Mouse (Mus musculus) lung, adult 2 months (tissue): ENCODE data around the gene Itgae. TPM values are rescaled to one million over a fixed set of nuclear protein-coding genes. Genes with fewer than 3 reads are reported as not detected.

Experiments used
- DNase-seq: peaks from one replicate; pipeline ENCODE4 v3.0.0; 2022
- H3K4me1 ChIP-seq: fragments of 200-500 bp; 2 replicates; pipeline ENCODE4 v1.6.1; 2011; ENCODE audit warnings: low read length; ENCODE audit not compliant: control insufficient read depth, insufficient read depth
- H3K4me3 ChIP-seq: fragments of 200-500 bp; replicated peaks from 2 replicates; pipeline ENCODE3; 2011; ENCODE audit warnings: low read depth, mild to moderate bottlenecking, control low read depth, low read length; ENCODE audit errors: extremely low read depth
- CTCF ChIP-seq: fragments of 200-500 bp; IDR thresholded peaks from 2 replicates; pipeline ENCODE4 v1.5.1; 2011; ENCODE audit warnings: mild to moderate bottlenecking, low read length, control low read depth; ENCODE audit not compliant: insufficient read depth
- POLR2A ChIP-seq: fragments of 200-500 bp; IDR thresholded peaks from 2 replicates; pipeline ENCODE4 v1.6.1; 2011; ENCODE audit warnings: low read depth, mild to moderate bottlenecking, control low read depth, low read length, borderline replicate concordance; ENCODE audit errors: extremely low read depth
- WGBS: fragments of 180-500 bp; shearing (Covaris S2); methylation state at CpG from one replicate; pipeline ENCODE4 v1.1.7; 2018; 5-methylcytosine and 5-hydroxymethylcytosine counted together
- polyA plus RNA-seq: library from polyadenylated mRNA; depleted of rRNA; stranded (reverse); fragments of >200 nt; gene quantifications from 2 replicates; pipeline ENCODE4 v1.2.3, GENCODE M21; 2012

The Itgae gene
- polyA plus RNA-seq, 1 experiment = 3.8 TPM

DNA sequence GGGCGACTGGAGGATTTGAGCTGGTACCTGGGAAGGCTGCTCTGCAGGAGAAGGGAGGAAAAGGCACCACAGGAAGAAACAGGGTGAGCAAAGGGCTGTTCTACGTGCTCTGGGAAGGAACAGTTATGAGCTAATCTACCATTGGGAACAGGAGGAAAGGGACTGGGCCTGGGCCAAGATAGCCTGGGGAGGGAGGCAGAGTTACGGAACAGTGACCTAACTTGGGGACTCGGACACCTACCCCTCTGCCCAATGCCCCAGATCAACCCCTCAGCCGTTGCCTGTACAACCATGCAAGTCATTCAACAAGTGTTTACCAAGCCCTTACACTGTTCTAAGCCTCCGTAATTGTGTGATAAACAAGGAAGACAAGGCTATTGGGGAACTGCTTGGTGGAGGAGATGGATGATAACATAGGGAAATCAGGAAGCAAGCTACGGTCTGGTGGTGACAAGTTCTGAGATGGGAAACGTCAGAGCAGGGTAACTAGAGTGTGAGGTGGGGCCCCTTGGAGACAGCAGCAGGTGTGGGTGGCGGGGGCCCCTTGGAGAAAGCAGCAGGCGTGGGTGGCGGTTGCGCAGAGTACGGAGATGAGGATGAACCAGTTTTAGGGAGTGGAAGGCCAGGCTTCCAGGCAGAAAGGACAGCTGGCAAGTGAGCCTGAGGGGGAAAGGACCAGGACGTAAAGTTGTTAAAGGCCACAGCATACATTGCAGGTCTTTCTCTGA, 18.7 kb downstream of the Itgae start:
- TF ChIP-seq CTCF (no peak), POLR2A (no peak)
- no peak for DNase-seq
- no peak overlapping the region for H3K4me3 ChIP-seq
- WGBS = 61% methylated on average over 14 of the region's 14 CpGs
- no peaks in the 10 kb centered on the region for H3K4me1 ChIP-seq

DNA sequence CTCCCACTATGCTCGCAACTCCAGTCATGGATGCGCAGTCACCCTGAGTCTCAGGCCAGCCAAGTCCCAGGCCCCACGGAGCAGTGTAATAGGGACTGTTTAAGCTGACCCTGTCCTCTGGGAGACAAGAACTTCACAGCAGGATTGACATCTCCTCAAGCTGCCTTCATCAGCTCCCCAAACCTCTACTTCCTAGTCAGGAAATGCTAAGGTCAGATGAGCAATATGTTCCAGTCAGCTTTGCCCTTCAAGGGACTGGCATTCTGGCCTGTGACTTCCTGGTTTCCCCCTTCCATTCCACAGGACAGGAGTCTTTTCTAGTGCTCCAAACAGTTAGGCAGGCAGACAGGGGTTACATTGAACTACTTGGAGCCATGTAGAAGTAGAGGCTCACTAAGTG, 19.6 kb downstream of the Itgae start:
- Histone ChIP-seq H3K4me1 (no peaks in the 10 kb centered on the region), H3K4me3 (no peak overlapping the region)
- TF ChIP-seq POLR2A = no peak
- no peak for TF ChIP-seq CTCF
- WGBS = 88% methylated on average over 3 of the region's 3 CpGs
- DNase-seq = no peak

DNA sequence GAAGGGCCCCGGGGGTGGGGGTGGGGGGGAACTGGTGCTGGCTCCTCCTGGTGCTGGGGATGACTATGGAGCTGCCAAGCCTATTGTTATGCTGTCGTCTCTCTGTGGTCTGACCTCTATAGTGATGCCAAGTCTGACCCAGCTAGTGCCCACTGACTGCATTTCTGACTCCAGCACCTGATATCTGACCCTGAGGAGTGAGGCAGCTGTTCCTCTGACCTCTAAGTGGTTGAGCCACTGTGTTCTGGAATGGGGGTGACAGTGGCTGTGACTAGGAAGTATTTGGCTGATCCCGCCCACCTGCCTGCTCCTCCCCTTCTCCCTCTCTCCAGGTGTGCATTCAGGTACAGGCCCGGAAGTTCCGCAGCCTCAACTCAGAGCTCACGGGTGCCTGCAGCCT, 21.0 kb downstream of the Itgae start:
- no peaks in the 10 kb centered on the region for H3K4me1 ChIP-seq
- 68% methylated on average over 6 of the region's 6 CpGs for WGBS
- TF ChIP-seq POLR2A (no peak), CTCF (no peak)
- no peak overlapping the region for H3K4me3 ChIP-seq
- DNase-seq = no peak

DNA sequence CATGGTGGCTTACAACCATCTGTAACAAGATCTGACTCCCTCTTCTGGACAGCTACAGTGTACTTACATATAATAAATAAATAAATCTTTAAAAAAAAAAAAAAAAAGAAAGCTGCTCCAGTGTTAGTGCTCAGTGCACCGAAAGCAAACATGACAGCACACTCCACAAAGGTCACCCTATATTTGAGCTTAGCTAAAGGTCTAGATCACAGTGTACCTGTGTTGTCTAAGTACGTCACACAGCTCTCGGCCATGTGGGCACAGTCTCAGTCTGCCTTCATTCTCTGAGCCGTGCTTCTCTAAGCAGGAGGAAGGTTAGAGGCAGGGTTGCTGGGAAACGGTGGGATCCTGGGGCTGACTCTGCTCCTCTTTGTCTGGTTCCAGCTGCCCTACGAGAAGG, 36.1 kb downstream of the Itgae start:
- Histone ChIP-seq H3K4me3 (no peak overlapping the region), H3K4me1 (no peaks in the 10 kb centered on the region)
- DNase-seq = no peak
- no peak for TF ChIP-seq CTCF
- TF ChIP-seq POLR2A = no peak
- WGBS = 90% methylated on average over 6 of the region's 6 CpGs

DNA sequence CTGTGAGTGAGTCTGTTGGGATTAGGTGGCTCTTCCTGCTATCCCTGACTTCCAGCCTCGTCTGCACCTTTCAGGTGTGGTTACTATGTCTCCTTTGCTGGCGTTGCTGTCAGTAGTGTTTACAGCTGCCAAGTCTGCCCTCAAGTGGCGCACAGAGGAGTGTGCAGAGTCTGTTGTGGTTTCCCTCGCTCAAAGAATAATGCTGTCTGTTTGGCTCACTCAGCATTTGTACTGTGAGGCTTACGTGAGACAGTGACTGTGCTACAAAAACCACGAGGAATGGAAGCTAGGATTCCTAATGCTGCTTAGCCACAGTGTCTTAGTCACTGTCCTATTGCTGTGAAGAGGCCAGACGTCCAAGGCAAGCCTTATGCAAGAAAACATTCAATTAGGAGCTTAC, 40.6 kb downstream of the Itgae start:
- no peak overlapping the region for H3K4me3 ChIP-seq
- no peaks in the 10 kb centered on the region for H3K4me1 ChIP-seq
- TF ChIP-seq CTCF (peak; percentile 56), POLR2A (no peak)
- 58% methylated on average over 7 of the region's 7 CpGs for WGBS
- no peak for DNase-seq

DNA sequence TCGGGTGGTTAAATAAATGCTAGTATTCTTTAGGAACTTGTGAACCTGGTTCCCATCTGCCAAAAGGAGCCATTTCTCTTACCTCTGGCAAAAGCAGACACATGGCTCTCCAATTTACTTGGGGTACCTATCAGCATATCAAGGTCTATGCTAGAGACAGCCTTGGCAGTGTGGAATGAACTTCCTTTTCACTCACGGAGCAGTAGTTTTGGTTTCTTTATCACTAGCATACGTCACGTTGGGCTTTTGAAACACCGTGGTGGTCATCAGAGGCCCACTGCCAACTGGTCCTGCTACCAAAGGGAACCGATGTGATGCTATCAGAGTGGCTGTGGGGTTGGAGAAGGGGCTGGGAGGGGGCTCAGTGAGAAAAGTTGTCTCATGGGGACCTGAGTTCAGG, 42.6 kb downstream of the Itgae start:
- peaks cover 3% of the 10 kb centered on the region; the same call in 1 of the 2 replicates for H3K4me1 ChIP-seq
- WGBS = 84% methylated on average over 6 of the region's 6 CpGs
- no peak overlapping the region for H3K4me3 ChIP-seq
- no peak for DNase-seq
- no peak for TF ChIP-seq CTCF
- TF ChIP-seq POLR2A = no peak

DNA sequence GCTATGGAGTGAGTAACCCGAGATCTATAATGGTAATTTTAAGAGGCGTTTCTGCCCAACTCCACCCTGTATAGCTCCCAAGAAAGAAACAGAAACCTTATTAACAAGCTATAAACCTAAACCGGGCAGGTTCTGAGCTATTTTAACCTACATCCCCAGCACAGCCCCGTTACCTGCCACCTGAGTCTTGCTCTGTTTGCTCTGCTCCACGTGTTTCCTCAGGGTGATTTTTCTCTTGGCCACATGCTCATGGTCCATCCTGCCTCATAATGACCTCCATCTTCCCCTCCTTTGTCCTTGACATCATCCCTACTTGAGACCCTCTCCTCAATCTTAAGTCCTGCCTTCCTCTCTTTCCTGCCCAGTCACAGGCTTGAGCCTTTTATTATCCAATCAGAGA, 43.8 kb downstream of the Itgae start:
- 82% methylated on average over 5 of the region's 5 CpGs for WGBS
- TF ChIP-seq POLR2A (no peak), CTCF (no peak)

DNA sequence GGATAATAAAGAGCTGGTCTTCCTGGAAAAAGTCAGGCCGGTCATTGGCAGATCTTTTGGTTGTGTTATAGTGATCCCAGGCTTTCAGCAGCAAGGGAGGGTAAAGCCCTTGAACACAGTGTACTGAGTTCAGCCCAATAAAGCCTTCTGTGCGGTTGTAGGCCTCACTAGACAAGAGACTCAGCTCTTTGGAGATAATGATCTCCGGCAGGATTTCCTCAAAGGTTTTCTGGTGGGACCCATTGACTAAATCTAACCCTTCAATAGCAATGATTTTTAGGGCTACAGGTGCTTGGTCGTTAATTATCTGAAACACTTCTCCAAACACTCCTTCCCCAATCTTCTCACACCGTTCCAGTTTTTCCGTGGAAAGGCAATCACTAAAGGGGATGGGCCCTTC, 46.2 kb downstream of the Itgae start:
- Histone ChIP-seq H3K4me1 (peaks cover 3% of the 10 kb centered on the region; the same call in 1 of the 2 replicates), H3K4me3 (peak overlapping the region; percentile 27)
- no peak for DNase-seq
- 43% methylated on average over 6 of the region's 6 CpGs for WGBS
- TF ChIP-seq CTCF (no peak), POLR2A (no peak)

More for the DNA sequence above, 43.8 kb downstream of the Itgae start:
- DNase-seq = no peak
- Histone ChIP-seq H3K4me1 (peaks cover 3% of the 10 kb centered on the region; the same call in 1 of the 2 replicates), H3K4me3 (no peak overlapping the region)

DNA sequence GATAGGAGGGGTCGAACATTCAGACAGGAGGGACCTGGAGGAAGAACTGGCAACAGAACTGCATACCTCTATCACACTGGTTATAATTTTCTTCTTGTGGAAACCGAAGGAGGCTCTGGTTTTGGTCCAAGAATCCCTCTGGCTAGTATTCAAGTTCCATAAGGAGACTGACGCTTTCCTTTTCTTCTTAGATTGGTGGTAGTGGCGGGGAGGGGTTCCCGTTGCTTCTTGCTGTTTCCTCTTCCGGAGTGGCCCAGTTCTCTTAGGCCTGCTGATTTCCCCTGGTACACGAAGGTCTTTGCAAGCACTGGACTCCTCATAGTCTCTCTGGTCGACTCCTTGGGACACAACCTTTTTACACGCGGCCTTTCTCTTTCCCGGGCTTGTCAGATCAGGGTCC, 46.7 kb downstream of the Itgae start:
- peaks cover 3% of the 10 kb centered on the region; the same call in 1 of the 2 replicates for H3K4me1 ChIP-seq

More for the DNA sequence above, 46.7 kb downstream of the Itgae start:
- peak overlapping the region; percentile 61 for H3K4me3 ChIP-seq
- 6% methylated on average over 11 of the region's 11 CpGs for WGBS
- DNase-seq = no peak
- TF ChIP-seq POLR2A = no peak
- no peak for TF ChIP-seq CTCF
